Mouse (Mus musculus) stomach, embryonic 15.5 days (tissue): ENCODE measurements around the gene Abhd6. TPM values are rescaled to one million over a fixed set of nuclear protein-coding genes. Genes with fewer than 3 reads are reported as not detected.
A peak's percentile ranks its signal among the peaks of the same experiment; 100 is the strongest.
"Not testable (repeated sequence)": the region's sequence is repeated elsewhere in the genome, so short reads cannot be mapped to it uniquely, and the experiment has no call there.

Source experiments
- ATAC-seq: fragments of 200-750 bp; cut with Nextera tagmentation; 2 replicates; pipeline ENCODE4 v1.8.0; 2017; ENCODE audit warnings: low read depth, moderate number of reproducible peaks, moderate TSS enrichment; ENCODE audit not compliant: insufficient read depth, low FRiP score
- H3K27ac ChIP-seq: fragments of 300-500 bp; sonication (generic); 2 replicates; pipeline ENCODE4 v1.5.1; 2015; ENCODE audit warnings: mild to moderate bottlenecking, inconsistent platforms
- H3K27me3 ChIP-seq: fragments of 300-500 bp; sonication (generic); replicated peaks from 2 replicates; pipeline ENCODE4 v1.6.1; 2015; ENCODE audit warnings: inconsistent platforms
- H3K36me3 ChIP-seq: fragments of 300-500 bp; sonication (generic); 2 replicates; pipeline ENCODE4 v1.6.1; 2015; ENCODE audit warnings: inconsistent platforms
- H3K4me1 ChIP-seq: fragments of 300-500 bp; sonication (generic); 2 replicates; pipeline ENCODE4 v1.6.1; 2015; ENCODE audit warnings: inconsistent platforms
- H3K4me2 ChIP-seq: fragments of 300-500 bp; sonication (generic); 2 replicates; pipeline ENCODE4 v1.6.1; 2015; ENCODE audit warnings: mild to moderate bottlenecking, inconsistent platforms
- H3K4me3 ChIP-seq: fragments of 300-500 bp; sonication (generic); replicated peaks from 2 replicates; pipeline ENCODE4 v1.5.1; 2015; ENCODE audit warnings: inconsistent platforms
- H3K9ac ChIP-seq: fragments of 300-500 bp; sonication (generic); 2 replicates; pipeline ENCODE4 v1.6.1; 2015; ENCODE audit warnings: inconsistent platforms
- H3K9me3 ChIP-seq: fragments of 300-500 bp; sonication (generic); 2 replicates; pipeline ENCODE4 v1.6.1; 2016; ENCODE audit warnings: inconsistent platforms
- WGBS: fragments of 180-500 bp; shearing (Covaris S2); methylation state at CpG from one replicate; pipeline ENCODE4 v1.1.7; 2015; 5-methylcytosine and 5-hydroxymethylcytosine counted together
- polyA plus RNA-seq: library from polyadenylated mRNA; unstranded; fragments of >200 nt; fragmentation: Nextera tagmentation; extraction: Ambion mirVana; gene quantifications from 2 replicates; pipeline ENCODE4 v1.2.1, GENCODE M21; 2015

Gene Abhd6
- polyA plus RNA-seq, 1 experiment from 2014 or later = 21.2 TPM

DNA sequence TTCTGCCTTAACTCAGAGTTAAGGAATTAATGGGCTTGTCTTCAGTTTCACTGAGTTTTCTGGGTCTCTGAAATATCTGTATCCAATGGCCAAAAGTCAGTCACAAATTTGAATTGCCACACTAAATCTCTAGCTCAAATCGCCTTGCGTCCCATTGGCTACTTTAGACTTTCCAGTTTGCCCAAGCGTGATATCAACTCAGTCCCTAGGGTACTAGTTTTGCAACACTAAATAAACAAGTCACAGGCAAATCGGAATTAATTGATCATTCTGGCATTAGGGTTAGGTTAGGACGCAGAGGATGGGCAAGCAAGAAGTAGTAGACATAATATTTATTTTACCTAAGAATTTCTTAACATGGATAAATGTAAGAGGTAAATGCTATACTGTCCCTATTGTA, 2.5 kb upstream of the Abhd6 start:
- Histone ChIP-seq H3K36me3 (no peaks in the 10 kb centered on the region), H3K9ac (no peak overlapping the region)
- 75% methylated on average over 5 of the region's 5 CpGs for WGBS

DNA sequence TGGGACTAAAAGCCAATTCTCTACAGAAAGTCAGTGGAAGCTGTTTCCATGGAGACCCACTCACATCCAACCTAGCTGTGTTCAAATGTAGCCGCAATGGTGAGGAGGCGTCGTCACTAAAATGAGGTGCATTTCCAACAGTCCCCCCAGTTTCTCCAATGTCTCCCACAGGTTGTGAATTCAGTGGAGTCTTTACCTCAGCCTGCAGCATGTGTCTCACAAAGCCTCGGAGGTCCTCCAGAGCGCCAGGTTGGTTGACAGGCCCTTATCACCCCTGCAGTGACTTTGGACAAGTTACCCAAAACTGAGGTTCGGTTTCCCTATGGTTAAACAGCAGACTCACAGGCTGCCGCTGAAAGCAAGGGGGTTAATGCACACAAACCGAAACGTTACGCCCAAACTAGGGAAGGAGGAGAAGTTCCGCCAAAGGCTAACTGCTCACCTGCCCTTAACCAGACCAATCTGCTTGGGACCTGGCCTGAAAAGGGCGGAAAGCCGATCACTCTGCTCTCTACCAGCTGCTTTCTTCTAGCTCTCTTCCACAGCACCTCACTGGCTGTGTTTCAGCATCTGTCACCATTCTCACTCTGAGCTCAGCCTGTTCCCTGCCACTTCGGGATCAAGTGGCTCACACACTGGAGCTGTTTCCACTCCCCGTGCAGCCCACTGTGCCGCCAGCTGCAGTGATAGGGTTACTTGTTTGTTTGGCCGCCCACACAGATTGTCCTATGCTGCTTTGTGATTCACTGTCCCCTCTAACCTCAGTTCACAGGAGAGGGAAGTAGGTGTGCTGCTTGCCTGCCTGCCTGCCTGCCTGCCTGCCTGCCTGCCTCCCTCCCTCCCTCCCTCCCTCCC, 1.6 kb upstream of the Abhd6 start:
- Histone ChIP-seq H3K27ac (no peak overlapping the region), H3K9me3 (no peaks in the 10 kb centered on the region), H3K36me3 (no peaks in the 10 kb centered on the region), H3K4me1 (peaks cover 19% of the 10 kb centered on the region), H3K9ac (no peak overlapping the region), H3K27me3 (0 out of 2 replicates have a peak, but pooled peaks cover 4% of the 10 kb centered on the region), H3K4me3 (no peak overlapping the region), H3K4me2 (no peak overlapping the region)
- ATAC-seq = no peak
- 32% methylated on average over 17 of the region's 17 CpGs for WGBS

More for the DNA sequence above, 2.5 kb upstream of the Abhd6 start:
- H3K9me3 ChIP-seq = no peaks in the 10 kb centered on the region
- H3K4me1 ChIP-seq = peaks cover 19% of the 10 kb centered on the region
- 0 out of 2 replicates have a peak, but pooled peaks cover 4% of the 10 kb centered on the region for H3K27me3 ChIP-seq
- no peak for ATAC-seq
- no peak overlapping the region for H3K4me3 ChIP-seq
- no peak overlapping the region for H3K27ac ChIP-seq
- H3K4me2 ChIP-seq = no peak overlapping the region

DNA sequence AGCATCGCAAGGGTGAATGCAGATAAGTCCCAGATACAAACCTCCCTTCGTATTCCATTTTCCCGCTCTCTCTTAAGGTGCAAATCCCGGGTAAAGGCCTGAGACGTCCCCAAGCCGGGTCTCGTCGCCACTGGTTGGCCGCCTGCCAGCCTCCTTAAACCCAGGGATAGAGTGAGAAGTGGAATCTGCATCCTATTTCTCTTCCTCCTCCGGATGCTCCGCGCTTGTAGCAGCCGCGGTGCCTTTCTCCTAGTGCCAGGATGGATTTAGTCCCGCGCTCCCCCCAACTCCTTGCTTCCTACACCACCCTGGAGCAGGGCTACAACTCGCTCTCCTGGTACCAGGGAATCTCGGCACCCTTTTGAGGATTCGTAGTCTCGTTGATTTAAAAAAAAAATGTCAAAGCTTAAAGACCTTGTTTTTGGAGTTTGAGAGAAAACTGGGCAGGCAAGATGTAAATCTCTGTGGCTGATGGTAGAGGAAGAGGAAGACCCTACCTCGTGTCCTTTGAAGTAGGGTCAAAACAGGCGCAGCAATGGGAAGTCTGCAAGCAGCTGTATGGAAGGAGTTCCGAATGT, 480 bp downstream of the Abhd6 start:
- Histone ChIP-seq H3K4me3 (peak overlapping the region; percentile 62), H3K36me3 (no peaks in the 10 kb centered on the region), H3K27ac (peak overlapping the region; percentile 40; the same call in 1 of the 2 replicates), H3K9me3 (no peaks in the 10 kb centered on the region), H3K4me1 (peaks cover 16% of the 10 kb centered on the region), H3K4me2 (peak overlapping the region; percentile 78), H3K27me3 (0 out of 2 replicates have a peak, but pooled peaks cover 4% of the 10 kb centered on the region), H3K9ac (peak overlapping the region; percentile 51)
- ATAC-seq = 0 out of 2 replicates have a peak, but pooled peaks have one; percentile 24
- under 1% methylated on average over 23 of the region's 23 CpGs for WGBS

DNA sequence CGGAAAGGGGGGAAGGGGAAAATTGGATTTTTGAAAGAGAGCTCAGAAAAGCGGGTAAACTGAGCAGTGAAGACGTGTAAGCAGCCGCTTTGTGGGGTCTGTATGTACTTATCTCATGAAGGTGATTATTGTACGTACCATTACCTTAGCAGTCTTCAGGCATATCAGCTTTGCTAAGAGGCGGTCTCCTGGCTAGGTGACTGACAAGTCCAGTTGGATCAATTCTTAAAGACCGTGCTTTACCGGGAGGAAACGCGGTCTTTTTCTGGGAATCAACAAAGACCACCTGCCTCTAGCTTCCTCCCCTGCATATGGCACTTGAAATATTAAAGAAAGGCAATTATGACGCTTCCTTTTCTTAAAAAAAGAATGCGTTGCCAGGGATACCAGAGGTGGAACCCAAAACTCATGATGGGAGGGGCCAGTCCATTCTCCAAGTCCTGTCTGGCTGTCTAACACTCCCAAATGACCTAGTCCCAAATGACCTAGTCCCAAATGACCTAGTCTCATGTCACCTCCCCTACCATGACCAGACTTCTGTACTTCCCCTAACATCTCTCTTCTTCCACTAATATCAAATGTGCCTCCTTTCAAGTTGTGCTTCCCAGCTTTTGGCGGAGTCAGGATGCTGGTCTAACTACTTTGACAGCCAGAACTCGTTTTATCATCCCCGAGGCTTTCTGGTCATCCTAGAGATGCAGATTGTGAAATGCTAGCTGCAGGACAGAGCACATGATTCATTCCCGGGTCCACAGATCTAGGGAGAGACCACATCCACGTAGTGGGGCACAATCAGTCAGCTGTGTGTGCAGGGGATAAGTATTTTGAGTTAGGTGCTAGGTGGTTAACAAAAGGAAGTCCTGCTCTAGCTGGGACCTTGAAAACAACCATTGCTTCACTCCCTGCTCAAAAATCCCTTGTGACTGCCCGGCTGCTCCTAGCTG, 1.3 kb downstream of the Abhd6 start:
- Histone ChIP-seq H3K9me3 (no peaks in the 10 kb centered on the region), H3K4me2 (peak overlapping the region; percentile 78), H3K27ac (no peak overlapping the region), H3K9ac (peak overlapping the region; percentile 51; the same call in 1 of the 2 replicates), H3K4me3 (peak overlapping the region; percentile 62), H3K4me1 (peaks cover 16% of the 10 kb centered on the region), H3K27me3 (0 out of 2 replicates have a peak, but pooled peaks cover 4% of the 10 kb centered on the region), H3K36me3 (no peaks in the 10 kb centered on the region)
- no peak for ATAC-seq
- 38% methylated on average over 18 of the region's 18 CpGs for WGBS

GRCm38 (mm10) chr14:8006061-8006460, 3.4 kb downstream of the Abhd6 start:
- not testable (repeated sequence) for H3K9ac ChIP-seq, H3K27me3 ChIP-seq, H3K4me3 ChIP-seq, H3K36me3 ChIP-seq, H3K27ac ChIP-seq, H3K4me2 ChIP-seq, H3K9me3 ChIP-seq, ATAC-seq
- peaks cover 16% of the 10 kb centered on the region for H3K4me1 ChIP-seq
- WGBS = 64% methylated on average over 3 of the region's 3 CpGs

- Histone ChIP-seq H3K4me1 (peaks cover 16% of the 10 kb centered on the region), H3K27me3 (no peaks in the 10 kb centered on the region), H3K4me2 (no peak overlapping the region), H3K36me3 (no peaks in the 10 kb centered on the region), H3K9ac (no peak overlapping the region), H3K27ac (no peak overlapping the region), H3K9me3 (no peaks in the 10 kb centered on the region), H3K4me3 (no peak overlapping the region)
- no peak for ATAC-seq
These were observed 4.4 kb downstream of the Abhd6 start for GRCm38 (mm10) chr14:8007084-8007483.

GRCm38 (mm10) chr14:8007486-8007885, 4.8 kb downstream of the Abhd6 start:
- Histone ChIP-seq H3K36me3 (no peaks in the 10 kb centered on the region), H3K4me3 (no peak overlapping the region), H3K9me3 (no peaks in the 10 kb centered on the region), H3K9ac (no peak overlapping the region), H3K4me1 (peaks cover 14% of the 10 kb centered on the region), H3K27ac (no peak overlapping the region), H3K27me3 (no peaks in the 10 kb centered on the region), H3K4me2 (no peak overlapping the region)
- ATAC-seq = no peak
- WGBS = 79% methylated on average over 2 of the region's 2 CpGs

- WGBS = 87% methylated on average over 10 of the region's 10 CpGs
- Histone ChIP-seq H3K4me1 (peaks cover 13% of the 10 kb centered on the region), H3K27me3 (no peaks in the 10 kb centered on the region), H3K9me3 (no peaks in the 10 kb centered on the region), H3K27ac (no peak overlapping the region), H3K4me2 (no peak overlapping the region), H3K9ac (no peak overlapping the region), H3K4me3 (no peak overlapping the region), H3K36me3 (no peaks in the 10 kb centered on the region)
- ATAC-seq = no peak
These were observed 5.2 kb downstream of the Abhd6 start for GRCm38 (mm10) chr14:8007923-8008322.

- no peak overlapping the region for H3K4me3 ChIP-seq
- H3K4me1 ChIP-seq = no peaks in the 10 kb centered on the region
- no peak overlapping the region for H3K4me2 ChIP-seq
- no peak overlapping the region for H3K27ac ChIP-seq
- no peak for ATAC-seq
- no peak overlapping the region for H3K9ac ChIP-seq
- no peaks in the 10 kb centered on the region for H3K27me3 ChIP-seq
- 74% methylated on average over 2 of the region's 2 CpGs for WGBS
- no peaks in the 10 kb centered on the region for H3K36me3 ChIP-seq
- no peaks in the 10 kb centered on the region for H3K9me3 ChIP-seq
These were observed 8.6 kb downstream of the Abhd6 start for GRCm38 (mm10) chr14:8011297-8011696.

- Histone ChIP-seq H3K9me3 (no peaks in the 10 kb centered on the region), H3K4me3 (no peak overlapping the region), H3K27me3 (no peaks in the 10 kb centered on the region), H3K36me3 (no peaks in the 10 kb centered on the region), H3K9ac (no peak overlapping the region), H3K4me1 (no peaks in the 10 kb centered on the region), H3K4me2 (no peak overlapping the region), H3K27ac (no peak overlapping the region)
- 80% methylated on average over 6 of the region's 6 CpGs for WGBS
- ATAC-seq = no peak
These were observed 9.2 kb downstream of the Abhd6 start for GRCm38 (mm10) chr14:8011938-8012337.

GRCm38 (mm10) chr14:8015756-8016155, 13.1 kb downstream of the Abhd6 start:
- WGBS = 92% methylated on average over 6 of the region's 6 CpGs
- Histone ChIP-seq H3K9ac (no peak overlapping the region), H3K36me3 (no peaks in the 10 kb centered on the region), H3K4me2 (no peak overlapping the region), H3K4me3 (no peak overlapping the region), H3K4me1 (no peaks in the 10 kb centered on the region), H3K27me3 (no peaks in the 10 kb centered on the region), H3K9me3 (no peaks in the 10 kb centered on the region), H3K27ac (peak overlapping the region; percentile 33)
- ATAC-seq = no peak
